Mouse (Mus musculus): ENCODE results near the gene Fmod.
A peak's percentile ranks its signal among the peaks of the same experiment; 100 is the strongest.

The Fmod gene

DNA sequence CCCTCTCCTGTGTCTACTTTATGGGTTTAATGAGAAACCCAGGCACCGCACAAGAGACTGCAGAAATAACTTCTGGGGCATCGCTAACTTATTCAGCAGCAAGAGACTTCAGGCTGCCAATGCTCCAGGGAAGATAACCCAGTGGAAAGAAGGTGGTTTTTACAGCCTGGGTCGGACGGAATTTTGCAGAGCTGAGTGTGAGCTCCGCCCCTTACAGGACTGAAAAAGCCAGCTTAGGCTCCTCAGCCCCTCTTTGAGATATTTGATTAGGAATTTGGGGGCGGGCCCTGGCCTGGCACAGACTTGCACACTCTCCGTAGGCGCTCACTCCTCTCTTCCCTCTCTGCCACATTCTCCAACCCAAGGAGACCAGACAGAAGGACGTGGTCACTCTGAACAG lies at the start of gene Fmod:
TSS of gene Fmod (plus strand) at position 83 of the 400 bp plus-strand sequence.
- DNase-seq (ENCODE audit: extremely low spot score), result no peak

DNA sequence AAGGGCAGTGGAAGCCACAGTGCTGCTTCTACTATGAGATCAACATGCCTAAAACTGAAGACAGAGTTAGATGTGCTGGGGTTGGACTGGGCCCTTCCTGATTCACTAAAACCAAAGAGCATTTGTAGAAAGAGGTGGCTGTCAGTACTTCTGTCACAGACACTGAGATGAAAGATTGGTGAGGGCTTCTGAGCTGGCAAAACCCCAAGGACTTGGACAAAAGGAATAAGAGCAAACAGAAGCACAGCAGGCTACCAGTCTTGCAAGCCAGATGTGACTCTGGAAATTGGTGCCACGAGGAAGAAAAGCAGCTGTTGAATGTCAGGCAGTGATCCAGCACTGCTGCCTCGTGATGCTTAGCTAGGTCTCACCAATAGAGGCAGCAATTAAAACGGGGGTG lies 48.2 kb upstream of the Fmod start:
- no peak for DNase-seq (ENCODE audit: extremely low spot score)

DNA sequence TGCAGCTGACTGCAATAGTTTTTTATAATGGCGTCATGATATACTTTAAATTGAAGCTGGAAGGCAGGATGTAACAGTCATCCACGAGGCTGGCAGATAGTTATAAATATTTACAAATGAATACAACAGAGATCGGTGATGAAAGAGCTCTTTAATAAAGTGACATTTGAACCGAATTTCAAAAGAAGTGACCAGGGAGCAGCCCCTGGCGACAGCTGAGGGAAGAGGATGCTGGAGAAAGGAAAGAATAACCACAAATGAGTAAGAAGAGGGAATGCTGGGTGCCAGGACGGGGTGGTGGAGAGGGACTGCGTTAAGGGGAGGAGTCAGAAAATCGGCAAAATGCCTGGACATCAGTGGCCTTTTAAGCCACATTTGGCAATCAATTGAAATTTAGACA lies 45.8 kb upstream of the Fmod start:
- no peak for DNase-seq (ENCODE audit: extremely low spot score)

DNA sequence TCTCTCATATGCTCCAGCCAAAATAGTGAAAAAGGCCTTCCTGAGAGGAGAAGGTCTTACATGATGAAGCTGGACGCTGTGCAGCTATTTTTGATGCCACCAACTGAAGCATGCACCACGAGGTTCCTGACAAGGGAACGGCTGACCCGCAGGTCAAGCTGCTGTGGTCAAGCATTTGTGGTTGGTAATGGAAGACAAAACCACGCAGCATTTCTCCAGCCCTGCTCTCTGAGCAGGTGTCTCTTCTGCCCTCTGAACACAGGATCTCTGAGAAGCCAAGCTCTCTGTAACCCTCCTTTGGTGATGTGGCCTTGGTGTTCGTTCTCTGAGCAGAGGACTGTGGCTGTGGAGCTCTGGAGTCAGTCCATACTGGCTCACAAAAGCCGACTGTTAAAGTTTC lies 31.6 kb upstream of the Fmod start:
- DNase-seq (ENCODE audit: extremely low spot score), result no peak

DNA sequence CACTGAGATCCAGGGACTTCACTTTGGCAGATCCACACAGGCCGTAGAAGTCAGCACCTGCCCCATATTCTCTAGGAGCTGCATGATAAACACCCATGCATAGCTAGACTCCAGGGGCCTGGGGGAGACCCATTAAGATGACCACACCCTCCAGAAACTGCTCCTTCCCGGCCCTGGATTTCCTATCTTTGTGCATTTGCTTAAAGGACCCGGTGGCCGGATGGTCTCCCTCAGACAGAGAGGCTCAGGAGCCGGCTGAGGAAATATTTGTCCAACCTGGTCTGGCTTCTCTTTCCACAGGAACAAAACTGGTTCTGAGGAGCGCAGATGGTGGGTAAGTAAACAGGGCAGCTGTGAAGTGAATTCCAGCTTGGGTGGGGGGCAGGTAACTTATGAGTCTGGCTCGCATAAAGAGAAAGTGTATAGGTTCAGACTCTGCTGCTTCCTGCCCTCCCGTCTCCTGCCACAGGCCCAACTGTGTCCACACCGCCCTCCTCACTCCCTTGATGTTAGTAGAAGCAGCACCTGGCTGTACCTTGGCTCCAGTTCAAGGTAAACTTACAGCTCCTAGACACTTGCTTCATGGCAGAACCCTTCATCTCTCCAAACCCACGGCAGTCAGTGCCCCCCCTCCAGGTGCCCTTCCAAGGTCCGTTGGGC lies 30.8 kb upstream of the Fmod start:
- no peak for DNase-seq (ENCODE audit: extremely low spot score)

DNA sequence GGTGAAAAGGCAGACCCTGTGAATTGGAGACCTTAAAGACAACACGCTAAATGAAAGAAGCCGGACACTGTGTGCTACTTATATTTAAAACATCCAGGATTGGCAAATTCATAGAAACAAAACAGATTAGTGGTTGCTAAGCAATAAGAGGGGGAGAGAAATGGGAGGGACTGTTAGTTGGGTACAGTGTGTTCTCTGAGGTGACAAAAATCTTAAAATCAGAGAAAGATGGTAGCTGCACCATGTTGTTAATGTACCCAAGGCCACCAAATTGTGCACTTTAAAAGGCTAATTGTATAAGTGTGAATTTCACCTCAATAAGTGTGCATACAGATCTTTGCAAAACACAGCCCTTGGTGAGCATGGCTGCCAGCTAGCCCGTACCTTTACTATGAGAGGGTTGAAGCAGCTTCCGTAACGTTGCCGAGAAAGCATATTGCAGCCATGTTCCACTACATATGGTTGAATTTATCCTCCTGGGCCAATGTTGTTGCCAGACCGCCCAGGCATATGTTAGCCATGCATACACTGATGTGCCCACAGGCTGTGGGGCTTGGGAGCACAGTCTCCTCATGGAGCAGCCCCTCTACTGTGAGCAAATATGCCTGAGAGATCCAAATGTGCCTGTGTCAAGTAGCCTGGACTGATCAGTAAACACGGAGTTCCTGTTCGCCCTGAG lies 12.6 kb upstream of the Fmod start:
- no peak for DNase-seq (ENCODE audit: extremely low spot score)

DNA sequence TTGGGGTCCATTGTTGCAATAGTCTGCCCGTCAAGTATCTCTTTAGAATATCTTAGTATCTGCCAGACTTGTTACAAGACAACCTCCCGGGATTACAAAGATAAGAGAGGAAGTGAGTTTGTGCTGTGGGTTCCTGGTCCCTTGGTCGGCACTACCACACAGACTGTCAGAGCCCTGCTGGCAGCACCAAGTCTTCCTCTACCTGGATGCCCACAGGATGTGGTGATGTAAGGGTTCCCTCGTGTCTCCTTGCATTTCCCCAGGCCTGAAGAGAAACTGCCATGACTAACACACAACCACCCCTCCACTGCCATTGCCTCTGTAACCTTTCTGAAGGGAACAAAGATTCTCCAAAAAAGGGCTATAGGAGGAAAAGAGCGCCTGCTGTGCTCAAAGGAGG lies 11.1 kb upstream of the Fmod start:
- no peak for DNase-seq (ENCODE audit: extremely low spot score)

DNA sequence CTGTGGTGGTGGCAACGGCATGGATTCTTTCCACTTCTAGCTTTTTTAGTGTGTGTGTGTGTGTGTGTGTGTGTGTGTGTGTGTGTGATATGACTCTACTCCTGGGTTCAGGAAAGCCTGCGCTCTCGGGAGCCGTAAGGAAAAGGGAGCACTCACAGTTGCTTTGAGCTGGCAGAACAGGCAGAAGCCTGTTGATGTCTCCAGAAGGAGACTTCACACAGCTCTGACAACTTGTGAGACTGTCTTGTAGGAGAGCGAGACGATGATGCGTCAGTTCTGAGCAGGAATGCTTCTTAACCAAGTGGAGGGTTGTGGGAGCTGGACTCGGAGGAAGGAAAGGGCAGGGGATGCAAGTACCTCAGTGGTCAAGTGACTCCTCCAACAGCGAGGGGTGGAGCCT lies 10.3 kb upstream of the Fmod start:
- DNase-seq (ENCODE audit: extremely low spot score), result no peak

DNA sequence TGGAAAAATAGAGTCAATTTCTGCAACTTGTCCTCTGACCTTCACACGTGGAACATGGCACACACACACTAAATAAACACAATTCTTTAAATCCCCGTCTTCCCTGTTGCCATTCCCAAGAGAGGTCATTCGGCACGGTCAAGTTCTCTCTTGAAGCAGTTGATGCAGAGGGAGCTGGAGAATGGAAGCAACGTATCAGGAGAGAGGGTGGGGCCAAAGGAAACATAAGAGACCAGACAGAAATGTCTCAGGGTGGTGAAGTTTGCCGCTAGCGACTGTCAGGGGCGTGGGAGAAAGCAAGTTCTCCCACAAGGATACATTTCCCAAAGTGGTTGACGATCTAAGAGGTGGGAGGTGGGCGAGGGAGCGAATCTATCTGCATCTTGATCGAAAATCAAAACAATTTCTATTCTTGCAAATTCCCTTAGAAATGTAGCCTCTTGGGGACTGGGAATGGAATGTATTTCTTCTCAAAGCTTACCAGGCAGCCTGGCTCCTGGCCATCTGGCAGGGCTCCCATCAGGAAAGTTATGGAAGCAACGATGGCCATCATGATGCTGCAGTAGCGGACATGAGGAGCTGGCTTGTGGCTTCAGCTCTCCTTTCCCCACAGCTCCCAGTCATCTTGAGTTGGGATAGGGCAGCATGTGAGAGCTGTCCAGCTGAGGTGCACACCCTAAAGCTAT lies 8.8 kb upstream of the Fmod start:
- DNase-seq (ENCODE audit: extremely low spot score), result no peak

DNA sequence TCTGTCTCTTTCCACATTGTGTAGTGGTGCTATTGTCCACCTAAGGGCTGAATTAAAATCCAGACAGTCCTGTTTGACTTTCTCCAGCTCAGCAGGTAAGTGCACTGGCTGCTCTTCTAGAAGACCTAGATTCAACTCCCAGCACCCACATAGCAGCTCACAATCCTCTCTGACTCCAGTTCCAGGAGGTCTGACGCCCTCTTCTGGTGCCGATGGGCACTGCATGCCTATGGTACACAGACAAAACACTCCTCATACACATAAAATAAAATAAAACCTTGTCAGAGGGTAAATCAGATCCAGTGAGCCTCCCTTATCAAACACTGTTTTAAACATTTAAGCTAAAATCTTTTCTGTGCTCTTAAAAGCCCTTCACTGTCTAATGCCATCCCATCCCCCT lies 562 bp upstream of the Fmod start:
- no peak for DNase-seq (ENCODE audit: extremely low spot score)

DNA sequence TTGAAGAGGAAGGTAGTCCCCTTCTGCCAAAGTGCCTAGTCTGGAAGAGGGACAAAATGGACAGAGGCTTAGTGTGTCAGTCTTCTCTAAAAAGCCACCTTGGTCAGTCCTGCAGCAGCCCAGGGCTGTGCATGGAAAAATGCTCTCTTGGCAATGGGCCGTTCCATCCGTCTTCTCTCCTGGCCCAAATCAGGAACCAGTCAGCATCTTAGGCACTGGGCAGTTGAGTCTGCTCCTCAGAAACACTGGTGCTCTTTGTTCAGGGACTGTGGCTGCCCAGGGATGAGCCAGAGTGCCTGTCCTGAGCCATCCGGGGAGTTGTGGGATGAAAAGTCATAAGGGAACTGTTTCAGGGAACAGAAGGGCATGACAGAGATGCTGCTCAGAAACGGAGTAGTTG lies 1.3 kb downstream of the Fmod start:
- no peak for DNase-seq (ENCODE audit: extremely low spot score)

DNA sequence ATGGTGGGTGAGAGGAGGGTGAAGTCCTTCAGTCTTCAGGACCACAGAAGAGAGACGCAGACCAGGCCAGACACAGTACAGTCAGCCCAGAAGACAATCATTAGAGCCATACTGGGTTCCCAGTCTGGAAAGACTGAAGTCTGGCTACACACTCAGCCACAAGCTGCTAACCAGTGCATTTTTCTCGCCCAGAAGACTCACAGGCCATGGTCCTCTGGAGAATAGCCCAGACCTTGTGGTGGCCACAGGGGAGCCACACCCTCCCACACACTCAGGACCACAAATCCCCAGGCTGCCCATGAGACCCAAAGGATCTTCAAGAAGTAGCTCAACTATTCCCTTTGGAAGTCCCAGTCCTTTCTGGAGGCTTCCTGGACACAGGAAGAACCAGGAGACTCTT lies 2.3 kb downstream of the Fmod start:
- no peak for DNase-seq (ENCODE audit: extremely low spot score)

DNA sequence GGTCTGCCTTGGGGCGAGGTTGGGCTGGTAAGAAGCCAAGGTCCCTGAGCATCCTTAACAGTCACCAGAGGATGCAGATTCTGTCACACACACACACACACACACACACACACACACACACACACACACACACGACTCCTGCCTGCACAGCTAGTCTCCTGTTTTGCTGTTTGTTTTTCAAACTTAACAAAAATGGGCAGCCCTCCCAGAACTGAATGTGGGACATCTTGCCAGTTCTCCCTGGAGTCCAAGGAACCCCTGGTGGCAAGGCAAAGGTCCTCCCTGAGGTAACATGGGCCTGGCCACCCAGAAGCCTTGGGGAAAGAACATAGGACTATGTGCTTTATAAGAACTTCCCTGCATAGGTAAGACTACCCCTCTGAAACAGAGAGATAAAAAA lies 4.8 kb downstream of the Fmod start:
- DNase-seq (ENCODE audit: extremely low spot score), result no peak

DNA sequence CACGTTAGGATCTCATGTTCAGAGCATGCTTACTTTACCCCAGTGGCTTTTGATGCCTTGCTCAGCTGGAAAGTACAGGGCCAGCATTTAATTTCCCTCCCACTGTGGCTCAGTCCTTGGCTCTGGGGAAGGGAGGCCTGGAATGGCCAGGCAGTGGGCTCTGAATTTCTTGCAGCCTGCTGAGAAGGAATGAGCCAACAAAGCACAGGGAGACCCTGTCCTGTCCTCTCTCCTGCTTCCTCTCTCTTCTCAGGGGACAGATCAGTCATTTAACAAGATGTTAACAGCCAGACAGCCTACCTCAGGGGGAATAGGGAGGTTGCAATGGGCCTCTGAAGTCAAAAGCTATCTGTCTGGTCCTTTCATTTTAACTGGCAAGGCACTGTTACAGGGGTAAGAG lies 5.3 kb downstream of the Fmod start:
- DNase-seq (ENCODE audit: extremely low spot score), result no peak

DNA sequence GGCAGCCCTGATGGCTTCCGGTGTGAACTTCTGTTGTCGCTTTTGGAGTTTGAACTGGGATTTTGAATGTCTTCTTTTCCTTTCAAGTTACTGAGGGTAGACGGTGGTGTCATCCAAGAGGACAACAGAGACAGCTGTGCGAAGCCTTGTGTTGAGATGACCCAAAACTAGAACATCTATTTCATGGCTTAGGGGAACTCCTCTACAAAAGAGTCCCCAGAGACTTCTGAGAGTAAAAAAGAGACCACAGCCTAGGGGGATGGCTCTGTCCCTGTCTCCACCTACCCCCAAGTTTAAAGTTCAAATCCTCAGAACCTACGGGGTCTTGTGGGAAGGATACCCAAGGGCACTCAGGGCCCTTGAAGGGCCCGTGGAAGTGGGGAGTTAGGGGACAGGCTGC lies 7.8 kb downstream of the Fmod start:
- DNase-seq (ENCODE audit: extremely low spot score), result no peak

DNA sequence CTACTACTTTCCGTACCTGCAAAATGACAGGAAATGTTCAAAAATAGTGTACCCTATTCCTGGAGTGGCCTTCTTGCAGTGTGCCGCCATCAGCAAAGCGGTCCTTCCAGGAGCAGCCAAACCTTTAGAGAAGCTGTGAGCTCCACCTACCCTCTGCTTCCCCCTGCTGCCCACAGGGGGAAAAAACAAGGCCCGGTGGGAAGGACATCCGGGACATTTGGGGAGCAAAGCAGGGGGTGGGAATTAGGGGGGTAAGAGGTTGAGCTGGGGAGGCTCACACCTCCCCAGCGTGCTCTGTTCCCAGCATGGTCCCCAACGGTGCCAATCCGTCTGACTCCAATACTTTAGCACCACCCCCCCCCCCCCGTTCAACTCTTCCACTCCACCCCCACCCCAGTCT lies 8.9 kb downstream of the Fmod start:
- peak; percentile 82 for DNase-seq (ENCODE audit: extremely low spot score)

DNA sequence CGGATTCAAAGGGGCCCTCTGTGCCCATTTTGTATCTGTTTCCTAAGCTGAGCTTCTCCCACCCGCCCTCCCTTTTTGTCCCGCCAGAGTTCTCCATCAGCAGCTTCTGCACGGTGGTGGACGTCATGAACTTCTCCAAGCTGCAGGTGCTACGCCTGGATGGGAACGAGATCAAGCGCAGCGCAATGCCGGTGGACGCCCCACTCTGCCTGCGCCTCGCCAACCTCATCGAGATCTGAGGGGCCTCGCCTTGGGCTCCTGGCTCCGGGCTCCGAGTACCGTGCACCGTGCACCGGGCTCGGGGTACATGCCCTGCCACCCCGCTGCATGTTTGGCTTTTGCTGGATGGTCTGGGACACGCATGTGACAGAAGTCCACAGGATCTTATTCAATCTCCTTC lies 9.3 kb downstream of the Fmod start:
- no peak for DNase-seq (ENCODE audit: extremely low spot score)

DNA sequence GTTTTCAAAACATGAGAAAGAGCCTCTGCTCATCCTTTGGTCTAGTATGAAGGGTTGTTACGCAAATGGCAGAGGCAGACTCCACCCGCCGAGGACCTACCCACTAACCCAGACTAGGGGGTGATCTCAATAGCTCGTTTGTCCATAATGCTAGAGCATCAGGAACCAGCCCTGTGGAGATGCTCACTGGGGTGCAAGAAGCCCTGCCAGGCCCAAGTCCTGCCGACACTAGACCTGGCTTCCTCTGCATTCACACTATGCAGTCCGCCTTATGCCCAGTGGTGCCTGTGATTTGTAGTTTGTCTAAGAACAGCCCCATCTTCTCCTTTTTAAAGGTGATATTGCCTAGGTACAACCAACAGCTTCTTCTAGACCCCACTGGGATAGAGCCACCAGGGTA lies 10.4 kb downstream of the Fmod start:
- DNase-seq (ENCODE audit: extremely low spot score), result no peak

DNA sequence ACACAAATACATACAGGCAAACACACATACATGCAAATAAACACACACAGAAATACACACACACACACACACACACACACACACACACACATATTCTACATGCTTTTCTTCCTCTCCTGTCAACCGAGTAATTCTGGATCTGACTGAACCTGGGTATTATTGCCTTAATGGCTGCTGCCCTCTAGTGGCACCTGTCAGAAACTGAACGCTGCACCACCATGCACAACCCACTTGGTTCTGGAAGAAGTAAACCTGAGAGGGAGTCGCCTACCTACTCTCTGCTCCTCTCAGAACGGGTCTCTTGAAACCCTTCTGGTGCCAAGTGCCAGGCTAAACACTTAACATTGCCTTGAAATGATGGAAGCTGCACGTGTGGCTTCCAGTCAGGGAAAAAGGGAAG lies 11.7 kb downstream of the Fmod start:
- peak; percentile 72 for DNase-seq (ENCODE audit: extremely low spot score)

DNA sequence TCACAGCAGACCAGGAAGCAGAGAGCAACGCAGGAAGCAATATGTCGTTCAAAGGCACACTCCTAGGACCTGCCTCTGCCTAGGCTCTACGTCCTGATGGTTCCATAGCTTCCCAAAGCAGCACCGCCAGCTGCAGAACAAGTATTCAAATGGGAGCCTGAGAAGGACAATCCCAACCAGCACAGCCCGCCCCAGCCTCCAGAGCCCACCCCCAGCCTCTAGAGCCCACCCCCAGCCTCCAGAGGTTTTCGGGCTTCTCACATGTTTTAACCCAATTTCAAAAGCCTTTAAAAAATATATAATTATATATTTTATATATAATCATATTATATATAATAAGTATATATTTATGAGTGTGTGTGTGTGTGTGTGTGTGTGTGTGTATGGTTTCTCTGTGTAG lies 12.5 kb downstream of the Fmod start:
- no peak for DNase-seq (ENCODE audit: extremely low spot score)

DNA sequence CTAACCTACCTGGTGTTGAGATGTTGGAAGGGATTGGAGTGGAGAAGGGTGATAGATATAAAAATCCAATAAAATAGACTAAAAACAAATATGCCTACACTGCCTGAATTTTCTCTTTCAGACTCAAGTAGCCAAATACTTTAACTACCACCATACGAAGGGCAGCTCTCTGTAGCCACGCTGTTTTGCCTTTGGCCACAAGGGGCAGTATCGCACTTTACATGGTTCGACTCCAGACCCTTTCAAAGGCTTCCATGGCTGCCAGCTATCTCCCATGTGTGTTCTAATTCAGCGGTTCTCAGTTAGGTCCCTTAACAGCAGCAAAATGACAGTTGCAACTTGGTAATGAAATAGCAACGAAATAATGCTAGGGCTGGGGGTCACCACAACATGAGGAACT lies 16.2 kb downstream of the Fmod start:
- peak; percentile 80 for DNase-seq (ENCODE audit: extremely low spot score)

DNA sequence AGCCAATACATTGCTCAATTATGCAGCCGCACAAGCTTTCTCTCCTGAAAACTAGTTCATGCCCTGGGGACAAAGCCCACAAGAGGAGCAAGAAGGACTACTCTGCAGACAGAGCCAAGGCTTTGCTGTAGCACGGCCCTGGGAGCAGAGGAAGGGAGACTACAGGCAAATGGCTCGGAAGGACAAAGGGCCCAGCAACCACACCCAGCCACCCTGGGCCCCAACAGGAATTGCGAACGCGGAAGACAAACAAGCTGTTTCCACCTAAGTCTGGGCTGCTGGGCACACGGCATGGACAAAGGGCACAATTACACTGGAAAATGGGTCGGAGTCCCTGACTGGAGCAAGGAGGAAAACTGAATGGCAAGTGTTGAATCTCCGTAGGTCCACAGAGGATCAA lies 18.0 kb downstream of the Fmod start:
- DNase-seq (ENCODE audit: extremely low spot score), result no peak

DNA sequence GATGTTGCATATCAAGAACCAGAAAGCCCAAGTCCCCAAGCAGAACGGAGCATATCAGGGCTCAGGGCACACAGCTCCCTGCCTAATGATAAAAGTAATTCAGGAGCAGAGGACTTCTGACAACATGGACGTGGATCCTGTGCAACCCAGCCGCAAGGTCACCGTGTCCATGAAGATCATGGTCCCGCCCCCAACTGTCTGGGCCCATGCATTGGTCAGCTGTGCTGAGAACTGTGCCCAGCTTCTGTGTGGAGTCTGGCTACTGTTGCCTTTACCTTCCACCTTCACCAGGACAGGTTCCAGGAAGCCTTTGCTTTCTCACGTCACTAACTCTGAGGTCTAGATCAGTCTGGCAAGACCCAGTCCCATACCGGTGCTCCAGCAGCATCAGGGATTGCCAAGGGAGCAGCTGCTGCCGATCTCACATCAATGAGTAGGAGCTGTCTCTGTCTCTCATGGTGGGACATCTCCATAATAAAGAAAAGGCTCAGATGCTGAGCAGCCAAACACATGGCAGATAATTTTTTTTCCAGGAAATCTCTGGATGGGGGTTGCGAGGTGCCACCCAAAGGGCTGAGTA lies 18.7 kb downstream of the Fmod start:
- DNase-seq (ENCODE audit: extremely low spot score), result no peak

Measured in embryo, embryonic 9.5 days (tissue).